Mouse (Mus musculus): ENCODE results near the gene Shroom3. TPM values are rescaled to one million over a fixed set of nuclear protein-coding genes. Genes with fewer than 3 reads are reported as not detected.

Gene Shroom3
- polyA plus RNA-seq, 1 experiment from 2014 or later: 2.1 TPM

GRCm38 (mm10) chr5:93000060-93000459 lies 316.8 kb downstream of the Shroom3 start:
- no peaks in the 10 kb centered on the region for H3K27me3 ChIP-seq
- no peak overlapping the region for H3K9ac ChIP-seq
- H3K4me2 ChIP-seq: no peak overlapping the region
- H3K4me3 ChIP-seq: no peak overlapping the region
- no peaks in the 10 kb centered on the region for H3K9me3 ChIP-seq
- 89% methylated on average over 6 of the region's 6 CpGs for WGBS
- no peak for ATAC-seq (ENCODE audit: low FRiP score)
- no peaks in the 10 kb centered on the region for H3K36me3 ChIP-seq
- peaks cover 4% of the 10 kb centered on the region; the same call in 1 of the 2 replicates for H3K4me1 ChIP-seq (replicated peaks)
- no peak overlapping the region for H3K27ac ChIP-seq

GRCm38 (mm10) chr5:93000774-93001757 lies 317.8 kb downstream of the Shroom3 start:
- ATAC-seq (ENCODE audit: low FRiP score): no peak
- 76% methylated on average over 17 of the region's 17 CpGs for WGBS
- 0 out of 2 replicates have a peak overlapping the region, but pooled peaks have one; percentile 35 for H3K27ac ChIP-seq

GRCm38 (mm10) chr5:93002615-93003014 lies 319.4 kb downstream of the Shroom3 start:
- Histone ChIP-seq H3K4me1 (replicated peaks) (peaks cover 5% of the 10 kb centered on the region; the same call in 1 of the 2 replicates), H3K4me3 (no peak overlapping the region), H3K36me3 (no peaks in the 10 kb centered on the region), H3K27me3 (0 out of 2 replicates have a peak, but pooled peaks cover 4% of the 10 kb centered on the region), H3K4me2 (no peak overlapping the region), H3K9ac (no peak overlapping the region), H3K9me3 (no peaks in the 10 kb centered on the region), H3K27ac (no peak overlapping the region)
- ATAC-seq (ENCODE audit: low FRiP score): no peak
- 96% methylated on average over 2 of the region's 2 CpGs for WGBS

More at GRCm38 (mm10) chr5:93000774-93001757, 317.8 kb downstream of the Shroom3 start:
- H3K36me3 ChIP-seq: no peaks in the 10 kb centered on the region
- H3K9ac ChIP-seq: no peak overlapping the region
- no peaks in the 10 kb centered on the region for H3K9me3 ChIP-seq
- peaks cover 8% of the 10 kb centered on the region; the same call in 1 of the 2 replicates for H3K4me1 ChIP-seq (replicated peaks)
- no peak overlapping the region for H3K4me2 ChIP-seq
- 0 out of 2 replicates have a peak, but pooled peaks cover 4% of the 10 kb centered on the region for H3K27me3 ChIP-seq
- H3K4me3 ChIP-seq: no peak overlapping the region

- Histone ChIP-seq H3K36me3 (no peaks in the 10 kb centered on the region), H3K27me3 (0 out of 2 replicates have a peak, but pooled peaks cover 4% of the 10 kb centered on the region), H3K9me3 (no peaks in the 10 kb centered on the region), H3K27ac (no peak overlapping the region), H3K4me3 (peak overlapping the region; percentile 18; the same call in 1 of the 2 replicates), H3K4me1 (replicated peaks) (0 out of 2 replicates have a peak, but pooled peaks cover 4% of the 10 kb centered on the region), H3K9ac (no peak overlapping the region), H3K4me2 (peak overlapping the region; percentile 41)
- 12% methylated on average over 20 of the region's 20 CpGs for WGBS
- ATAC-seq (ENCODE audit: low FRiP score): no peak
These were observed 322.1 kb downstream of the Shroom3 start for GRCm38 (mm10) chr5:93005229-93005814.

GRCm38 (mm10) chr5:93005815-93006341 lies 322.6 kb downstream of the Shroom3 start:
- Histone ChIP-seq H3K27ac (no peak overlapping the region), H3K27me3 (0 out of 2 replicates have a peak, but pooled peaks cover 4% of the 10 kb centered on the region), H3K36me3 (no peaks in the 10 kb centered on the region), H3K4me2 (peak overlapping the region; percentile 41), H3K9ac (no peak overlapping the region), H3K4me3 (no peak overlapping the region), H3K4me1 (replicated peaks) (0 out of 2 replicates have a peak, but pooled peaks cover 4% of the 10 kb centered on the region), H3K9me3 (no peaks in the 10 kb centered on the region)
- 33% methylated on average over 14 of the region's 14 CpGs for WGBS
- peak; percentile 57; the same call in 1 of the 2 replicates for ATAC-seq (ENCODE audit: low FRiP score)

- no peak overlapping the region for H3K4me2 ChIP-seq
- 0 out of 2 replicates have a peak, but pooled peaks cover 4% of the 10 kb centered on the region for H3K27me3 ChIP-seq
- no peak overlapping the region for H3K27ac ChIP-seq
- 96% methylated on average over 9 of the region's 9 CpGs for WGBS
- H3K9me3 ChIP-seq: no peaks in the 10 kb centered on the region
- no peak overlapping the region for H3K4me3 ChIP-seq
- 0 out of 2 replicates have a peak, but pooled peaks cover 4% of the 10 kb centered on the region for H3K4me1 ChIP-seq (replicated peaks)
- H3K36me3 ChIP-seq: no peaks in the 10 kb centered on the region
- no peak overlapping the region for H3K9ac ChIP-seq
- no peak for ATAC-seq (ENCODE audit: low FRiP score)
These were observed 325.0 kb downstream of the Shroom3 start for GRCm38 (mm10) chr5:93008256-93008655.

MicroRNAs within 50 kb of the gene (microRNA counts, 519-probe panel; counts per million panel counts)
- 2,427 counts per million, percentile 20 among the panel's probes with 10 or more counts for microRNA mmu-miR-1961

Small RNA genes lying within 50 kb of the gene (microRNA-seq; reads per million reads assigned to microRNA genes)
- gene Mir1961: not detected

Other genes with a start within 250 kb of the Shroom3 start
- 51.0 and 56.7 TPM in 2 replicates for gene Nup54, start 248.2 kb upstream of the Shroom3 start, polyA plus RNA-seq (2015; fragmentation: Nextera tagmentation; extraction: Ambion mirVana)
- gene Scarb2, start 176.6 kb upstream of the Shroom3 start, polyA plus RNA-seq (2015; fragmentation: Nextera tagmentation; extraction: Ambion mirVana): 20.5 and 20.7 TPM in 2 replicates
- gene Fam47e, start 128.4 kb upstream of the Shroom3 start, polyA plus RNA-seq (2015; fragmentation: Nextera tagmentation; extraction: Ambion mirVana): 0.28 and 1.1 TPM in 2 replicates
- gene Stbd1, start 80.4 kb upstream of the Shroom3 start, polyA plus RNA-seq (2015; fragmentation: Nextera tagmentation; extraction: Ambion mirVana): 7.6 and 8.9 TPM in 2 replicates
- gene Ccdc158, start 8.2 kb upstream of the Shroom3 start, polyA plus RNA-seq (2015; fragmentation: Nextera tagmentation; extraction: Ambion mirVana): 0.43 and 0.44 TPM in 2 replicates